Mouse (Mus musculus) embryonic facial prominence, embryonic 14.5 days (tissue): ENCODE data around the gene Ctnnbip1. TPM values are rescaled to one million over a fixed set of nuclear protein-coding genes. Genes with fewer than 3 reads are reported as not detected.

Experiments
- ATAC-seq: fragments of 200-750 bp; cut with Nextera tagmentation; 2 replicates; pipeline ENCODE4 v1.8.0; 2017; ENCODE audit warnings: low read depth, moderate number of reproducible peaks, moderate TSS enrichment
- DNase-seq: peaks from one replicate; pipeline ENCODE4 v3.0.0-alpha.2; 2015; ENCODE audit warnings: low spot score
- H3K27ac ChIP-seq: fragments of 300-500 bp; sonication (generic); replicated peaks from 2 replicates; pipeline ENCODE4 v1.5.1; 2014; ENCODE audit warnings: low read depth, mild to moderate bottlenecking, low read length, moderate library complexity
- H3K27me3 ChIP-seq: fragments of 300-500 bp; sonication (generic); replicated peaks from 2 replicates; pipeline ENCODE4 v1.6.1; 2014; ENCODE audit warnings: low read length; ENCODE audit not compliant: control insufficient read depth, insufficient read depth
- H3K36me3 ChIP-seq: fragments of 300-500 bp; sonication (generic); 2 replicates; pipeline ENCODE4 v1.6.1; 2014; ENCODE audit warnings: low read length, mixed read lengths; ENCODE audit not compliant: control insufficient read depth, insufficient read depth
- H3K4me1 ChIP-seq: fragments of 300-500 bp; sonication (generic); 2 replicates; pipeline ENCODE4 v1.6.1; 2014; ENCODE audit warnings: antibody characterized with exemption, low read length; ENCODE audit not compliant: control insufficient read depth, insufficient read depth
- H3K4me2 ChIP-seq: fragments of 300-500 bp; sonication (generic); 2 replicates; pipeline ENCODE4 v1.6.1; 2014; ENCODE audit warnings: low read depth, mild to moderate bottlenecking, low read length, moderate library complexity, mixed read lengths
- H3K4me3 ChIP-seq: fragments of 300-500 bp; sonication (generic); 2 replicates; pipeline ENCODE4 v1.5.1; 2014; ENCODE audit warnings: low read depth, mild to moderate bottlenecking, low read length
- H3K9ac ChIP-seq: fragments of 300-500 bp; sonication (generic); 2 replicates; pipeline ENCODE4 v1.6.1; 2014; ENCODE audit warnings: low read depth, mild to moderate bottlenecking, low read length, moderate library complexity, mixed read lengths
- H3K9me3 ChIP-seq: fragments of 300-500 bp; sonication (generic); 2 replicates; pipeline ENCODE4 v1.6.1; 2016; ENCODE audit warnings: low read length; ENCODE audit not compliant: control insufficient read depth
- WGBS: fragments of 180-500 bp; shearing (Covaris S2); extraction: QIAGEN DNeasy Blood & Tissue Kit; methylation state at CpG from one replicate; pipeline ENCODE4 v1.1.7; 2014; 5-methylcytosine and 5-hydroxymethylcytosine counted together
- polyA plus RNA-seq: library from polyadenylated mRNA; unstranded; fragments of >200 nt; fragmentation: Nextera tagmentation; extraction: Ambion mirVana; gene quantifications from 2 replicates; pipeline ENCODE4 v1.2.1, GENCODE M21; 2014

The Ctnnbip1 gene
- polyA plus RNA-seq, 1 experiment from 2014 or later, result 68.7 TPM

GRCm38 (mm10) chr4:149525811-149526210 lies 7.8 kb downstream of the Ctnnbip1 start:
- Histone ChIP-seq H3K27me3 (no peaks in the 10 kb centered on the region), H3K9ac (no peak overlapping the region), H3K4me2 (no peak overlapping the region), H3K9me3 (no peaks in the 10 kb centered on the region), H3K4me1 (peaks cover 6% of the 10 kb centered on the region; the same call in 1 of the 2 replicates), H3K27ac (peak overlapping the region; percentile 13), H3K36me3 (no peaks in the 10 kb centered on the region), H3K4me3 (no peak overlapping the region)
- DNase-seq (no peak), ATAC-seq (no peak)
- WGBS, result 64% methylated on average over 6 of the region's 6 CpGs

- no peak overlapping the region for H3K4me3 ChIP-seq
- DNase-seq (peak; percentile 53), ATAC-seq (peak; percentile 47)
- peak overlapping the region; percentile 13 for H3K27ac ChIP-seq
- H3K4me1 ChIP-seq, result peaks cover 6% of the 10 kb centered on the region; the same call in 1 of the 2 replicates
- H3K27me3 ChIP-seq, result no peaks in the 10 kb centered on the region
- H3K9ac ChIP-seq, result 0 out of 2 replicates have a peak overlapping the region, but pooled peaks have one; percentile 10
- H3K36me3 ChIP-seq, result no peaks in the 10 kb centered on the region
- H3K9me3 ChIP-seq, result no peaks in the 10 kb centered on the region
- no peak overlapping the region for H3K4me2 ChIP-seq
- 41% methylated on average over 7 of the region's 7 CpGs for WGBS
Observed at GRCm38 (mm10) chr4:149526330-149526729, 8.3 kb downstream of the Ctnnbip1 start.

GRCm38 (mm10) chr4:149527621-149528354 lies 9.8 kb downstream of the Ctnnbip1 start:
- Histone ChIP-seq H3K4me3 (no peak overlapping the region), H3K9me3 (no peaks in the 10 kb centered on the region), H3K4me1 (peaks cover 6% of the 10 kb centered on the region; the same call in 1 of the 2 replicates), H3K36me3 (no peaks in the 10 kb centered on the region), H3K4me2 (no peak overlapping the region), H3K9ac (no peak overlapping the region), H3K27me3 (no peaks in the 10 kb centered on the region), H3K27ac (no peak overlapping the region; the same call in 1 of the 2 replicates)
- DNase-seq (no peak), ATAC-seq (no peak)
- WGBS, result 71% methylated on average over 15 of the region's 15 CpGs

- H3K27me3 ChIP-seq, result no peaks in the 10 kb centered on the region
- no peak overlapping the region for H3K9ac ChIP-seq
- H3K9me3 ChIP-seq, result no peaks in the 10 kb centered on the region
- ATAC-seq, result no peak
- H3K4me1 ChIP-seq, result peaks cover 6% of the 10 kb centered on the region; the same call in 1 of the 2 replicates
- no peak overlapping the region for H3K4me3 ChIP-seq
- DNase-seq, result no peak
- H3K36me3 ChIP-seq, result no peaks in the 10 kb centered on the region
- H3K4me2 ChIP-seq, result no peak overlapping the region
- H3K27ac ChIP-seq, result no peak overlapping the region
- 39% methylated on average over 6 of the region's 6 CpGs for WGBS
Observed at GRCm38 (mm10) chr4:149529691-149530090, 11.7 kb downstream of the Ctnnbip1 start.

GRCm38 (mm10) chr4:149539441-149539840 lies 21.4 kb downstream of the Ctnnbip1 start:
- Histone ChIP-seq H3K27ac (no peak overlapping the region), H3K4me2 (no peak overlapping the region), H3K27me3 (no peaks in the 10 kb centered on the region), H3K4me1 (no peaks in the 10 kb centered on the region; the same call in 1 of the 2 replicates), H3K9ac (no peak overlapping the region), H3K4me3 (no peak overlapping the region), H3K9me3 (no peaks in the 10 kb centered on the region), H3K36me3 (no peaks in the 10 kb centered on the region)
- no peak for ATAC-seq
- no peak for DNase-seq
- WGBS, result 75% methylated on average over 8 of the region's 8 CpGs

- Histone ChIP-seq H3K27me3 (no peaks in the 10 kb centered on the region), H3K9ac (no peak overlapping the region), H3K27ac (no peak overlapping the region), H3K9me3 (no peaks in the 10 kb centered on the region), H3K4me1 (no peaks in the 10 kb centered on the region; the same call in 1 of the 2 replicates), H3K36me3 (peaks cover 20% of the 10 kb centered on the region; the same call in 1 of the 2 replicates), H3K4me3 (no peak overlapping the region), H3K4me2 (no peak overlapping the region)
- 43% methylated on average over 5 of the region's 5 CpGs for WGBS
- DNase-seq, result peak; percentile 61
- ATAC-seq, result no peak
Observed at GRCm38 (mm10) chr4:149541935-149542334, 23.9 kb downstream of the Ctnnbip1 start.

GRCm38 (mm10) chr4:149542431-149542830 lies 24.4 kb downstream of the Ctnnbip1 start:
- 79% methylated on average over 12 of the region's 12 CpGs for WGBS
- no peak overlapping the region for H3K9ac ChIP-seq
- no peaks in the 10 kb centered on the region; the same call in 1 of the 2 replicates for H3K4me1 ChIP-seq
- peaks cover 25% of the 10 kb centered on the region; the same call in 1 of the 2 replicates for H3K36me3 ChIP-seq
- ATAC-seq, result no peak
- H3K4me3 ChIP-seq, result no peak overlapping the region
- no peak for DNase-seq
- H3K4me2 ChIP-seq, result no peak overlapping the region
- H3K27me3 ChIP-seq, result no peaks in the 10 kb centered on the region
- H3K9me3 ChIP-seq, result no peaks in the 10 kb centered on the region
- H3K27ac ChIP-seq, result no peak overlapping the region

- peak; percentile 27; the same call in 1 of the 2 replicates for ATAC-seq
- peak; percentile 87 for DNase-seq
- H3K9ac ChIP-seq, result no peak overlapping the region
- H3K9me3 ChIP-seq, result no peaks in the 10 kb centered on the region
- H3K27me3 ChIP-seq, result no peaks in the 10 kb centered on the region
- no peaks in the 10 kb centered on the region; the same call in 1 of the 2 replicates for H3K4me1 ChIP-seq
- H3K36me3 ChIP-seq, result peaks cover 26% of the 10 kb centered on the region; the same call in 1 of the 2 replicates
- H3K27ac ChIP-seq, result no peak overlapping the region
- no peak overlapping the region for H3K4me2 ChIP-seq
- 42% methylated on average over 10 of the region's 10 CpGs for WGBS
- no peak overlapping the region for H3K4me3 ChIP-seq
Observed at GRCm38 (mm10) chr4:149542927-149543553, 25.0 kb downstream of the Ctnnbip1 start.
